Mouse (Mus musculus): Measurements from ENCODE around the gene Slc35c1. TPM values are rescaled to one million over a fixed set of nuclear protein-coding genes. Genes with fewer than 3 reads are reported as not detected.

Gene Slc35c1
- polyA plus RNA-seq, 3 experiments from 2014 or later = 35.1 to 53.1 (median 38.8) TPM

GRCm38 (mm10) chr2:92433578-92434374, 26.6 kb downstream of the Slc35c1 start, which contains the start of gene Cry2:
TSS of gene Cry2 (minus strand) at chr2:92434043.
- peak; percentile 96 for ATAC-seq

GRCm38 (mm10) chr2:92432299-92433295, 27.7 kb downstream of the Slc35c1 start:
- ATAC-seq = no peak

DNA sequence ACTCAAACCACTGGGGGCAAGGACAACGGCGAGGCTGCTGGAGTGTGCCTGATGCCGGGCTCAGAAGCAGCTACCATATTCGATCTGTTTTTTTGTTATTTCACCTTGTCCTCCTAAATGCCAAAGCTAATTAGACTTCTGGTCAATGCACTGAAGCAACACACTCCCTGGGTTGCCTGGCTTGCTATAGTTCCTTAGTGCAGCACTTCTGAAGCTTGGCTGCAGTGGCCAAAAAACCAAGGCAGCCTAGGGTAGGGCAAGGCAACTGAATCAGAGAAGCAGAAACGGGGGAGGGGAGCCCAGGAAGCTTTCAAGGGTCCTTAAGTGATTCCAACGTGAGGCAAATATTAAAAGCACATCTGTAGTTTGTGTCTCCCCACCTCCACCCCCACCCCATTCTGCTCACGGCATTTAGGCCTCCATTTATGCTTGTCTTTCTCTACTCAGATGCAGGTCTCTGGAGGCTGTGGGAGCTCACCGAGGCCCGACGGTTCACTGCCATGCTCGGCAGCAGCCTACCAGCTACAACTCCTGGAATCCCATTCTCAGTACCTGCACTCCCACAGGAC, 28.6 kb downstream of the Slc35c1 start:
- no peak for ATAC-seq

GRCm38 (mm10) chr2:92430723-92431541, 29.4 kb downstream of the Slc35c1 start:
- no peak for ATAC-seq

- ATAC-seq = no peak
Measured at GRCm38 (mm10) chr2:92430089-92430488, 30.2 kb downstream of the Slc35c1 start.

- ATAC-seq = no peak
Measured at GRCm38 (mm10) chr2:92427882-92428281, 32.5 kb downstream of the Slc35c1 start.

DNA sequence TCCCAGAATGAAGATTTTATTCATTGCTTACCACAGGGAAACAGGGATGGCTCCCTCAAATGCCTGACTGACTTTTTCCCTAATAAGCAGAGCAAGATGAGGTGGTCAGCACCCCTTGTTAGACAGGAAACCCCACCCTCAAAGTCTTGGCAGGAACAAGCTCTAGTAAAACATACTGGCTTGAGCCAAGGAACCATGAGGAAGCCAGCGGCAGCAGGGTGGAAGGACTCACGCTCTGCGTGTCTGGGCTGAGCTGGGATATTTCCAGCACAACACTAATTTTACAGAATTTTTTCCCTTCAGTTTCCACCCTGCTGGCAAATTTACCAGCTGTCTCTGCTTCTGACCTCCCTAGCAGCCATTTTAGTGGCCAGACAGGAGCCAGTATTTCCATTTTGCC, 33.9 kb downstream of the Slc35c1 start:
- ATAC-seq = no peak

DNA sequence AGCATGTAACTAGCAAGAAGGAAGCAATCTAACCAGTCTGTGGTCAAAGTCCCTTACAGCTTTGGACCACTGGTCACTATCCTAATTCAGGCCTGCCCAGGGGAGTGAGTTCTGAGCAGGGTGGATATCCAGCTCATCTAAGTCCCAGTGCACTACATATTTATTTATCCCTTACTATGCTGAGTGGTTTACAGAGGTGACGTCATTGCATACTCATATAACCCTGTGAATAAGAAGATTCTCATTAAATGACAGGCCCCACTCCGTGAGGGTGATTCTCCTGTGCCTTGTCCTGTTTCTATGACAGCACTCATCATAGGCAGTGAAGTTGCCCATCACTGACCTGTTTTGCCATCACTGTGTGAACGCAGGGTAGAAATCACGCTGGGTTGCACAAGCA, 35.0 kb downstream of the Slc35c1 start:
- no peak for ATAC-seq

- no peak for ATAC-seq
Measured at GRCm38 (mm10) chr2:92424462-92425308, 35.7 kb downstream of the Slc35c1 start.

DNA sequence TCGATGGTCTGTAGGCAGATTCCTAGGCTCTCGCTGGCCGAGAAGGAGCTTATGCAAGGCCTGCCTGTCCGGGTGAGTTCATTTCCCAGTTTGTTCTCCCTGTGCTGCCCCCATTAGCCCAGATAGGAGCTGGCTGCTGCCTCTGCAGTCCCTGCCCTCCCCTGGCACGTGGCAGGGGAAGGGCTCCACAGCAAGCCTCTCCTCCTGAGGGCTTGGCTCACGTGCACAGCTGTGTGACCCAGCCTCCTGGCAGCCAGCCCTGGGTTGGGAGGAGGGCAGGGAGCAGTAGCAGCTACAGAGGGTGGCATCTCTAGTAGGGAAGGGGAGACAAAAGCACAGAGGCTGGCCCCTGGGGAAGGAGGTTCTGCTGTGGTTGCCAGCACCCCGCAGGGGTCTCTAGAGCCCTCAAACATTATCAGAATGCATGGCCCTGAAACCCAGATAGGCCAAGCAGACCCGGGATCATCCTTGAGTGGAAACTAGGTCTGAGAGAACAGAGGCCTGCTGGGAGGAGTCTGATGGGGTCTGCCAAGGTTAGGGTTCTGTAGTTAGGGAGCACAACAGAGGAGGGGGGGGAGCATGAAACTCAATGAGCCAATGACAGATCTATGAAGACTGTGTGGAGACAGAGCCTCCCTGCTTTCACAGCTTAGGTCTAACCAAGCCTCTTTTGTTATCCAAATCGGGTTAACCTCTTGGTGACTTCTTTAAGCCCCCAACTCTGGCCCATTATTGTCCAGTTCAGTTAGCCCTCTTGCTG, 36.5 kb downstream of the Slc35c1 start:
- no peak for ATAC-seq

- no peak for ATAC-seq
Measured at GRCm38 (mm10) chr2:92423156-92423555, 37.2 kb downstream of the Slc35c1 start.

- no peak for ATAC-seq
Measured at GRCm38 (mm10) chr2:92422388-92423135, 37.8 kb downstream of the Slc35c1 start.

DNA sequence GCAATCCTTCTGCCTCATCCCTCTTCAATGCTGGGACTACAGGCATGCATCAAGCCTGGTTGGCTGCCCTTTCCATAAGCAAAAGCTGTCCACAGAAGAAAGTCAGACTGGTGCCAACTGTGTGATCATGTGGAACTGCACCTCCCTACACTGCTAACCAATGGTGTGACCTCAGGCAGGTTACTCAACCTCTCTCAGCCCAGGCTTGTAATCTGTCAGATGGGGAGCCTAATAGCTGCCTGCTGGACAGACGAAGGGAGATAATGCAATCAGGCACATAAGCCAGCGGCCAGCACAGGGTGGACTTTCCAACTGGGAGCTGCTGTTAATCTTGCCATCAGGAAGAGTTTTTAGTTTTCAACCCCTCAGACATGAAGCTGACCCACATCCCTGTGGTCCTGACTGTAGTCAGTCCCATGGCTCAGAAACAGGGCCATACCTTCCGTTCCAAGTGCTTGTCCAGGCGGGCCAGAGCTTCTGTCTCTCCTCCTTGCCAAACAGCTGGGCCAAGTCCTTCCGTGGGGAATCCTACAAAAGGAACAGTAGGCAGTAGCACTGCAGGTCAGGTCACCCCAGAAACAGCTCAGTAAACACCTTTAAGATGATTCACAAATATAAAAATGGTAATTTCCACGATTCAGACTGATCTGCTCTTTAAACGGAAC, 38.5 kb downstream of the Slc35c1 start:
- no peak for ATAC-seq

GRCm38 (mm10) chr2:92411705-92412104, 48.6 kb downstream of the Slc35c1 start:
- no peak for ATAC-seq

DNA sequence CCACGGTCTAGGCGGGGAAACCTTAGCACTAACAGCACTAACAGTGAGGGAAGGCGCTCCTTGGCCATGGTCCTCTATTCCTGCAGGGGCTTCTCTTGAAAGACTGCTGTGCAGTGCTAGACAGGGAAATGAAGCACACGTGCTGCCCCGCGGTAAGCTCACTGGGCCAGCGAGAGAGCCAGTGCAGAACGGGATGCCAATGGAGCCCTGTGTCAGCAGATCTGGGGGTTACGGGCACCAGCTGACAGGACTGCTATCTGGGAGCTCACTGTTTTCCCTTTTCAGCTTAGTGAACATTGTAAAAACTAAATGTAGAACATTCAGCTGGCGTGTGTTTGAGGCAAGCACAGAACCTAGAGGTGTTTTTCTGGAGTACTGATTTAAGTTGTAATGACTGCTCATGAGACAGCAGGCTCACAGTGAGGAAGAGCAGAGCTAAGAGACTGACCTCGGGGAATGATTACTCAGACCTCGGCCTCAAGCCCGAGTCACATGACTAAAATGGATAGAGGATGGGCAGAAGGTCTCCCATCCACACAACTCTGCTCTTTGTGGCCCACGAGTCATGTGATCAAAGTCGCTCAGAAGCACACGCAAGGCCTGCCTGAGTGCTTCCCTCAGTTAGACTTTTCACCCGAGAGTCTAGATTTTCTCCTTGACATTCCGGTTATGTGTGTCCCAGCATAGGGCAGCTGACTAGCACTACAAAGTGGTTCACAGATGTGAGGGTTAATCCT, 51.9 kb downstream of the Slc35c1 start:
- no peak for ATAC-seq

DNA sequence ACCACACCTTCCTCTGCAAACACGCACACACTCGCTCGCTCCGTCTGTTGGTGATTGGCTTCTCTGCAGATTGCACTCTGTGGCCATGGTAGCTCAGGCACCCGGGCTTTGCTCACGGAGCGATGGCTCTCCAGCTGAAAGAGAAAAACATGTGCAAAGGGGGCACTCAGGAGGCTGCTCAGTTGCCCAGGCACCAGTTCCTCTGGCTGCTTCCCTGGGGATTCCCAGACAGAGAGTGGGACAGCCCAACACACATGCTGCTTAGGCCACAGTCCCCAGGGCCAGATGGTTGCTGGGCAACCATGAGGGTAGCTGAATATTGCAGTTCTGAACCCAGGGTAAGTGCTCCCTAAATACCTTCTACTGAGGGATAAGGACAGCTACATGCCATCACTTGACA, 54.7 kb downstream of the Slc35c1 start:
- no peak for ATAC-seq

DNA sequence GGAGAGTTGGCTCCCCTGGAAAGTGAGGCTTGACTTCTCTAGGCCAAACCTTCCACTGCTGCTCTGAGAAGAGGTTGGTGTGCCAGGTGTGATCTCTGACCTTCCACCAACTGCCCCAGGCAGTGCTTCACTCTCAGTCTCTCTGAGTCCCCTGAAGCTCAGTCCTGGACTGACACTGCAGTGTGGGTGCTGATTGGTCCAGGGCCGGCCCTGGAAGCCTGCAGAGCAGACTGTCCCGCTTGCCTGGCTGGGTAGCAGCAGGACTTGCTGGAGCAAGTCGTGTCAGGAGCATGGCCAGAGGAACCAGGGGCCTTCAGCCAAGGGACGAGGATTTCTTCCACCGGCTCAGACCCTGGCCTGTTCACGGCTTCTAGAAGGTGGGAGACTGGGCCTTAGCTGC, 55.6 kb downstream of the Slc35c1 start:
- ATAC-seq = no peak

GRCm38 (mm10) chr2:92403776-92404319, 56.5 kb downstream of the Slc35c1 start:
- no peak for ATAC-seq

Measured in inflammation-experienced regulatory T-cells, adult 6 months (primary cell).